Mouse (Mus musculus): ENCODE measurements at regions not wholly inside any gene's neighbourhood (a gene's known extent, or its start where the extent isn't known, plus 50 kb on each side); places are given as distances from the start of the nearest gene placed in this dataset.

DNA sequence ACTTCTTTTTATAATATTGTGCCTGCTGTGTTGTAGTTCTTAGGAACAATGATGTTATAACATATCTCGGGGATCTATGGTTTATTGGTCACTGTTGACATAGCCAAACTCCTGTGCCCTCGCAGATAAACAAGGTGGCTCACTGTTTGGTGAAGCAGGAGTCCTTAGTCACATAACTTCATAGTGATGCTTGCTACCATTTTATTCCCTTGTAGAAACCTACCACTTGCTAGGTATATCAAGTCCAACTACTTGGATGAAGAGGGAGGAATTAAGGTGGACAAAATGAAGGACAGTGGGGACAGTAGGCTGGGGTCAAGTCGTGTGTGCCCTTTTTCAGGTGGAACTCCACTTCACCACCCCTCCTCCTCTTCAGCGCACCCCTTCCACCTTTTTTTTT lies 146.7 kb upstream of the Bcl6 start:
- TF ChIP-seq CTCF (IDR thresholded peaks at IDR 0.05; ENCODE audit: control insufficient read depth, insufficient read depth, low read length) (no peak), POLR2A (IDR thresholded peaks at IDR 0.05; ENCODE audit: borderline replicate concordance, control insufficient read depth, low read depth, low read length) (no peak)
